Mouse (Mus musculus) C2C12 (cell line): Measurements from ENCODE around the gene Efna5. TPM values are rescaled to one million over a fixed set of nuclear protein-coding genes. Genes with fewer than 3 reads are reported as not detected.

ENCODE experiments used
- H3K27me3 ChIP-seq: one replicate; pipeline ENCODE4 v1.6.1; 2011; ENCODE audit not compliant: control insufficient read depth, insufficient read depth, insufficient read length
- H3K36me3 ChIP-seq: one replicate; pipeline ENCODE4 v1.6.1; 2011; ENCODE audit not compliant: control insufficient read depth, insufficient read depth
- H3K4me3 ChIP-seq: one replicate; pipeline ENCODE4 v1.5.1; 2011; ENCODE audit warnings: mild to moderate bottlenecking, control low read depth; ENCODE audit not compliant: poor library complexity, insufficient read depth, severe bottlenecking
- H3K79me2 ChIP-seq: one replicate; pipeline ENCODE4 v1.6.1; 2011; ENCODE audit not compliant: control insufficient read depth, insufficient read depth
- H3K79me3 ChIP-seq: one replicate; pipeline ENCODE4 v1.6.1; 2011; ENCODE audit warnings: low read depth, control low read depth
- H3ac ChIP-seq: one replicate; pipeline ENCODE3; 2011; ENCODE audit warnings: low read depth; ENCODE audit not compliant: control insufficient read depth, insufficient read length
- CEBPB ChIP-seq: IDR thresholded peaks from one replicate; pipeline ENCODE4 v1.6.1; 2011; ENCODE audit warnings: low read depth, mild to moderate bottlenecking, control low read depth, moderate library complexity
- CTCF ChIP-seq: IDR thresholded peaks from one replicate; pipeline ENCODE4 v1.5.1; 2011; ENCODE audit not compliant: control insufficient read depth, insufficient read depth, insufficient read length
- FOSL1 ChIP-seq: IDR thresholded peaks from one replicate; pipeline ENCODE4 v1.8.0; 2011; ENCODE audit warnings: mild to moderate bottlenecking, low read length; ENCODE audit not compliant: poor library complexity, insufficient read depth, severe bottlenecking
- MAX ChIP-seq: IDR thresholded peaks from one replicate; pipeline ENCODE4 v1.6.1; 2011; ENCODE audit warnings: mild to moderate bottlenecking, control low read depth
- MYOD1 ChIP-seq: IDR thresholded peaks from one replicate; pipeline ENCODE4 v1.6.1; 2011; ENCODE audit warnings: low read depth; ENCODE audit not compliant: control insufficient read depth, insufficient read length
- MYOG ChIP-seq: IDR thresholded peaks from one replicate; pipeline ENCODE4 v1.6.1; 2011; ENCODE audit not compliant: control insufficient read depth, insufficient read length; ENCODE audit errors: extremely low read depth
- USF1 ChIP-seq: IDR thresholded peaks from one replicate; pipeline ENCODE4 v1.6.1; 2011; ENCODE audit warnings: low read depth, mild to moderate bottlenecking, control low read depth, moderate library complexity
- polyA plus RNA-seq: library from polyadenylated mRNA; unstranded; fragments of >200 nt; fragmentation: generic; extraction: Trizol; gene quantifications from one replicate; pipeline ENCODE4 v1.2.1, GENCODE M21; 2012; ENCODE audit warnings: missing spikeins

The Efna5 gene
- polyA plus RNA-seq, 1 experiment: 8.1 TPM

- Histone ChIP-seq H3K4me3 (no peak overlapping the region), H3ac (no peak overlapping the region), H3K36me3 (peaks cover 7% of the 10 kb centered on the region), H3K27me3 (no peaks in the 10 kb centered on the region), H3K79me3 (peaks cover 54% of the 10 kb centered on the region), H3K79me2 (peaks cover 93% of the 10 kb centered on the region)
- TF ChIP-seq MYOG (no peak), CEBPB (no peak), MYOD1 (no peak), FOSL1 (no peak), USF1 (no peak), CTCF (no peak), MAX (no peak)
Observed at GRCm38 (mm10) chr17:62863004-62863403, 18.1 kb downstream of the Efna5 start.

- Histone ChIP-seq H3ac (no peak overlapping the region), H3K79me3 (peaks cover 56% of the 10 kb centered on the region), H3K79me2 (peaks cover 93% of the 10 kb centered on the region), H3K4me3 (no peak overlapping the region), H3K27me3 (no peaks in the 10 kb centered on the region), H3K36me3 (peaks cover 7% of the 10 kb centered on the region)
- TF ChIP-seq MYOD1 (no peak), MYOG (no peak), FOSL1 (no peak), CTCF (no peak), MAX (no peak), CEBPB (no peak), USF1 (no peak)
Observed at GRCm38 (mm10) chr17:62862298-62862999, 18.7 kb downstream of the Efna5 start.

- H3K4me3 ChIP-seq: no peak overlapping the region
- TF ChIP-seq MAX: no peak
- no peak for TF ChIP-seq CEBPB
- no peak for TF ChIP-seq MYOG
- no peak for TF ChIP-seq MYOD1
- no peak for TF ChIP-seq USF1
- no peak for TF ChIP-seq CTCF
- TF ChIP-seq FOSL1: no peak
- no peak overlapping the region for H3ac ChIP-seq
- no peaks in the 10 kb centered on the region for H3K27me3 ChIP-seq
- peaks cover 92% of the 10 kb centered on the region for H3K79me2 ChIP-seq
- H3K36me3 ChIP-seq: no peaks in the 10 kb centered on the region
- H3K79me3 ChIP-seq: peaks cover 53% of the 10 kb centered on the region
Observed at GRCm38 (mm10) chr17:62857275-62857674, 23.8 kb downstream of the Efna5 start.

GRCm38 (mm10) chr17:62853741-62854140 lies 27.4 kb downstream of the Efna5 start:
- Histone ChIP-seq H3K4me3 (no peak overlapping the region), H3K79me2 (peaks cover 91% of the 10 kb centered on the region), H3K36me3 (no peaks in the 10 kb centered on the region), H3K27me3 (no peaks in the 10 kb centered on the region), H3ac (no peak overlapping the region), H3K79me3 (peaks cover 60% of the 10 kb centered on the region)
- TF ChIP-seq MYOD1: no peak
- TF ChIP-seq CTCF: no peak
- no peak for TF ChIP-seq USF1
- TF ChIP-seq MYOG: no peak
- TF ChIP-seq FOSL1: no peak
- TF ChIP-seq MAX: no peak
- no peak for TF ChIP-seq CEBPB

- Histone ChIP-seq H3K79me3 (peaks cover 62% of the 10 kb centered on the region), H3K36me3 (no peaks in the 10 kb centered on the region), H3K4me3 (no peak overlapping the region), H3K79me2 (peaks cover 95% of the 10 kb centered on the region), H3K27me3 (no peaks in the 10 kb centered on the region), H3ac (no peak overlapping the region)
- TF ChIP-seq MYOG (no peak), CEBPB (no peak), MAX (no peak), FOSL1 (no peak), USF1 (no peak), MYOD1 (no peak), CTCF (no peak)
Observed at GRCm38 (mm10) chr17:62852822-62853608, 28.1 kb downstream of the Efna5 start.
